Mouse (Mus musculus) urinary bladder, postnatal 14 days (tissue): ENCODE data around the gene Krtap5-5.
A peak's percentile ranks its signal among the peaks of the same experiment; 100 is the strongest.
"Not testable (repeated sequence)": the region's sequence is repeated elsewhere in the genome, so short reads cannot be mapped to it uniquely, and the experiment has no call there.

Experiments
- DNase-seq: peaks from one replicate; pipeline ENCODE4 v3.0.0; 2021; ENCODE audit warnings: low spot score

The Krtap5-5 gene

DNA sequence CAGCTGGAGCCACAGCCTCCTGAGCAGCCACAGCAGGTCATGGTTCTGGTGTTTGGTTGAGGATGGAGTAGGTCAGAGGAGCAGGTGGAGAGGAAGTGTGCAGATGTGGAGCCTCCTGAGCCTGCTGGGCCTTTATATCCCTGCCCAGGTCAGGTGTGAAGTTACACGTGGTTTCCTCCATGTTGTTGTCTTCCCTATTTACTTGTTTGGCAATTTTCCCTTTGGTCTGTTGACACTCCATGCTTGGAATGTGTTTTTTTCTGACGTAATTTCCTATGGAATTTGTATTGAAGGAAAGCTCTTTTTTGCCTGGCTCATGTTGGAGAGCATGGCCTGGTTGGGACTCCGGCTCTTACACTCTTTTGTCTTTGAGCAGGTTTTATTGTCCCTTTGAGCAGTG is at the start of gene Krtap5-5:
TSS of gene Krtap5-5 (minus strand) at position 101 of the 400 bp plus-strand sequence.
- DNase-seq = not testable (repeated sequence)

- not testable (repeated sequence) for DNase-seq
Measured at GRCm38 (mm10) chr7:142279291-142279690, 49.5 kb upstream of the Krtap5-5 start.

- DNase-seq = peak; percentile 74
Measured at GRCm38 (mm10) chr7:142278183-142278582, 48.4 kb upstream of the Krtap5-5 start.

DNA sequence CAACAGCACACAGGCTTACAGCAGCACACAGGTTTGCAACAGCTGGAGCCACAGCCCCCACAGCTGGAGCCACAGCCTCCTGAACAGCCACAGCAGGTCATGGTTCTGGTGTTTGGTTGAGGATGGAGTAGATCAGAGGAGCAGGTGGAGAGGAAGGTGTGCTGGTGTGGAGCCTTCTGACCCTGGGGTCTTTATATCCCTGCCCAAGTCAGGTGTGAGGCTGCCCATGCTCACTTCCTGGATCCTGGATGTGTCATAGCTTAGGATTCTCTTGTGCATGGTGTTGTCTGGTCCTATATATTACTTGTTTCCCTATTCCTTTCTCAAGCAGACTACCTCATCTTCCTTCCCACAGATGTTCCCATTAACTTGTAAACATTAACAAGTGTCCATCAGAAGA is 44.5 kb upstream of the Krtap5-5 start, which contains the start of gene Gm4559:
TSS of gene Gm4559 (minus strand) at position 101 of the 400 bp plus-strand sequence.
- DNase-seq = not testable (repeated sequence)

DNA sequence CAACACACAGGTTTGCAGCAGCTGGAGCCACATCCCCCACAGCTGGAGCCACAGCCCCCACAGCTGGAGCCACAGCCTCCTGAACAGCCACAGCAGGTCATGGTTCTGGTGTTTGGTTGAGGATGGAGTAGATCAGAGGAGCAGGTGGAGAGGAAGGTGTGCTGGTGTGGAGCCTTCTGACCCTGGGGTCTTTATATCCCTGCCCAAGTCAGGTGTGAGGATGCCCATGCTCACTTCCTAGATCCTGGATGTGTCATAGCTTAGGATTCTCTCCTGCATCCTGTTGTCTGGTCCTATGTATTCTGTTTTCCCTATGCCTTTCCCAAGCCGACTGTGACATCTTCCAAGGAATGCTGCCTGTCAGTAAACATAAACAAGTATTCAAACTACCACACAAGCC is 28.5 kb upstream of the Krtap5-5 start, which contains the start of gene Gm2431:
TSS of gene Gm2431 (minus strand) at position 101 of the 400 bp plus-strand sequence.
- DNase-seq = not testable (repeated sequence)

- peak; percentile 22 for DNase-seq
Measured at GRCm38 (mm10) chr7:142255517-142255916, 25.7 kb upstream of the Krtap5-5 start.

GRCm38 (mm10) chr7:142249824-142250223 is 20.1 kb upstream of the Krtap5-5 start:
- peak; percentile 38 for DNase-seq

DNA sequence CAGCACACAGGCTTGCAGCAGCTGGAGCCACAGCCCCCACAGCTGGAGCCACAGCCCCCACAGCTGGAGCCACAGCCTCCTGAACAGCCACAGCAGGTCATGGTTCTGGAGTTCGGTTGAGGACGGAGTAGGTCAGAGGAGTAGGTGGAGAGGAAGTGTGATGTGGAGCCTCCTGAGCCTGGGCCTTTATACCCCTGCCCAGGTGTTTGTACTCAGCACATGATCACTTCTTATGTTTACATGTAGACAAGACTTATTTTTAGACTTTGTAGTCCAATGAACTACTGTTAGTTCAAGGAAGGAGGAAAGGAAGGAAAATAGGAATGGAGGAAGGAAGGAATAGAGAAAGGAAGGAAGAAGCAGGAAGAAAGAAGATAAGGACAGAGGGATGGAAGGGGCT is 11.2 kb upstream of the Krtap5-5 start, which contains the start of gene Gm40460:
TSS of gene Gm40460 (minus strand) at position 101 of the 400 bp plus-strand sequence.
- DNase-seq = no peak

GRCm38 (mm10) chr7:142231540-142231939 is 1.8 kb upstream of the Krtap5-5 start:
- DNase-seq = no peak

GRCm38 (mm10) chr7:142224518-142224917 is 5.3 kb downstream of the Krtap5-5 start:
- no peak for DNase-seq

- not testable (repeated sequence) for DNase-seq
Measured at GRCm38 (mm10) chr7:142212136-142212535, 17.6 kb downstream of the Krtap5-5 start.

DNA sequence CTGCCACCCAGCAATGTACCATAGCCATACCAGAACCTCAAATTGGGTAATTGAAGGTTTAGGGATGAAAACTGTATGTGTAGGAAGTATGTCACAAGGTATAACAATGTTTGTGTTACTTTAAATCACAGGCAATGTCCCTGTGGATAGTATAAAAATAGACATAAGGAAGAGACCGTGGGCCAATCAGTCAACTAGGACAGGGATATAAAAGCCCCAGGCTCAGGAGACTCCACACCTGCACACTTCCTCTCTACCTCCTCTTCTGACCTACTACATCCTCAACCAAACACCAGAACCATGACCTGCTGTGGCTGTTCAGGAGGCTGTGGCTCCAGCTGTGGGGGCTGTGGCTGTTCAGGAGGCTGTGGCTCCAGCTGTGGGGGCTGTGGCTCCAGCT is 18.2 kb downstream of the Krtap5-5 start, which contains the start of gene Gm7579:
TSS of gene Gm7579 (plus strand) at position 301 of the 400 bp plus-strand sequence.
- no peak for DNase-seq

- DNase-seq = not testable (repeated sequence)
Measured at GRCm38 (mm10) chr7:142206891-142207290, 22.9 kb downstream of the Krtap5-5 start.

DNA sequence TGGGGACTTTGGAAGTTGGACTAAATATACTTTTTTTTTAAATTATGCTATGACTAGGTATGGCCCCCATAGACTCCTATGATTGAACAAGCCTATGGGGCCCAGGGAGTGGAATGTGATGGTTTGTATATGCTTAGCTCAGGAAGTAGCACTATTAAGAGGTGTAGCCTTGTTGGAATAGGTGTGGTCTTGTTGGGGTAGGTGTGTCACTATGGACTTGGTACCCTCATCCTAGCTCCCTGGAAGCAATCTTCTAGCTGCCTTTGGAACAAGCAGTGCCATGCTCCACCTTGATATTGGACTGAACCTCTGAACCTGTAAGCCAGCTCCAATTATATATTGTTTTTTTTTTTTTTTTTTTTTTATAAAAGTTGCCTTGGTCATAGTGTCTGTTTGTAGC is 24.3 kb downstream of the Krtap5-5 start:
- DNase-seq = no peak

- no peak for DNase-seq
Measured at GRCm38 (mm10) chr7:142201064-142201463, 28.7 kb downstream of the Krtap5-5 start, which contains the start of gene Krtap5-3. Krtap5-3 (plus strand) TSS chr7:142201364.

- DNase-seq = no peak
Measured at GRCm38 (mm10) chr7:142198748-142199147, 31.0 kb downstream of the Krtap5-5 start.

GRCm38 (mm10) chr7:142190289-142190688 is 39.5 kb downstream of the Krtap5-5 start, which contains the start of gene Gm10153:
Gm10153 (minus strand) TSS chr7:142190389.
- DNase-seq = no peak

GRCm38 (mm10) chr7:142188156-142188555 is 41.6 kb downstream of the Krtap5-5 start:
- DNase-seq = no peak

DNA sequence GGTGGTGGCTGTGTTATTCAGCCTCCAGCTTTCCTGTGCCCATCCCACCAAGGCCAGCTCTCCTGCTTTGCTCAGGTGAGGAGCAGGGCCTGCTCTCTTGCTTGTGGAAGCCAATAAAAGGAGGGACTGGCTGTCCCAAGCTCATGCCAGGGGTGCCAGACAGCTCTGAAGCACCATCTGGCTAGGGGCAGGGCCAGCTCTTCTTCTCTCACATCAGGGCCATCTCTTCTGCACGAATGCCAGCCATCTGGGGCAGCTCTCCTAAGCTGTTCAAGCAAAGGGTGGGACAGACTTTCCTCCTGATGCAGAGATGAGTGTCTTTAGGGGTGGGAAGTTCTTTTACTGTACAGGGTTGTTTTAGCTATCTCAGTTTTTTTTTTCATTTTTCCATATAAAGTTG is 48.8 kb downstream of the Krtap5-5 start:
- DNase-seq = no peak
